Mouse (Mus musculus) forebrain, postnatal 0 days (tissue): Measurements from ENCODE around the gene Hoxc8. TPM values are rescaled to one million over a fixed set of nuclear protein-coding genes. Genes with fewer than 3 reads are reported as not detected.

ENCODE experiments used
- ATAC-seq: fragments of 200-750 bp; cut with Nextera tagmentation; 2 replicates; pipeline ENCODE4 v1.8.0; 2017; ENCODE audit warnings: mild to moderate bottlenecking, moderate library complexity
- DNase-seq: peaks from one replicate; pipeline ENCODE4 v3.0.0-alpha.2; 2015
- H3K27ac ChIP-seq: fragments of 300-500 bp; sonication (generic); 2 replicates; pipeline ENCODE4 v1.5.1; 2014; ENCODE audit warnings: low read depth, mild to moderate bottlenecking, antibody characterized with exemption, low read length, moderate library complexity, mixed read lengths
- H3K27me3 ChIP-seq: fragments of 300-500 bp; sonication (generic); 2 replicates; pipeline ENCODE4 v1.6.1; 2014; ENCODE audit warnings: mild to moderate bottlenecking, low read length, mixed read lengths; ENCODE audit not compliant: insufficient read depth
- H3K36me3 ChIP-seq: fragments of 300-500 bp; sonication (generic); 2 replicates; pipeline ENCODE4 v1.6.1; 2014; ENCODE audit warnings: mild to moderate bottlenecking, moderate library complexity; ENCODE audit not compliant: insufficient read depth
- H3K4me1 ChIP-seq: fragments of 300-500 bp; sonication (generic); 2 replicates; pipeline ENCODE4 v1.6.1; 2014; ENCODE audit warnings: antibody characterized with exemption; ENCODE audit not compliant: insufficient read depth
- H3K4me2 ChIP-seq: fragments of 300-500 bp; sonication (generic); 2 replicates; pipeline ENCODE4 v1.6.1; 2014; ENCODE audit warnings: low read depth, mild to moderate bottlenecking, moderate library complexity
- H3K4me3 ChIP-seq: fragments of 300-500 bp; sonication (generic); 2 replicates; pipeline ENCODE4 v1.5.1; 2014; ENCODE audit warnings: low read depth, low read length, mixed read lengths
- H3K9ac ChIP-seq: fragments of 300-500 bp; sonication (generic); 2 replicates; pipeline ENCODE4 v1.6.1; 2014; ENCODE audit warnings: mild to moderate bottlenecking
- H3K9me3 ChIP-seq: fragments of 300-500 bp; sonication (generic); 2 replicates; pipeline ENCODE4 v1.6.1; 2016; ENCODE audit warnings: low read length
- CTCF ChIP-seq: sonication (generic); IDR thresholded peaks from 2 replicates; pipeline ENCODE4 v1.5.1; 2016; ENCODE audit warnings: antibody characterized with exemption, control low read depth, low read depth
- WGBS: fragments of 180-500 bp; shearing (Covaris S2); extraction: QIAGEN DNeasy Blood & Tissue Kit; methylation state at CpG from one replicate; pipeline ENCODE4 v1.1.7; 2014; 5-methylcytosine and 5-hydroxymethylcytosine counted together
- polyA plus RNA-seq: library from polyadenylated mRNA; unstranded; fragments of >200 nt; fragmentation: Nextera tagmentation; extraction: Ambion mirVana; gene quantifications from 2 replicates; pipeline ENCODE4 v1.2.1, GENCODE M21; 2015
- total RNA-seq: library from RNA; depleted of rRNA; stranded (reverse); fragments of >200 nt; gene quantifications from 2 replicates; pipeline ENCODE4 v1.2.3, GENCODE M21; 2014

Gene Hoxc8
- total and polyA plus RNA-seq, 2 experiments from 2014 or later: not detected

DNA sequence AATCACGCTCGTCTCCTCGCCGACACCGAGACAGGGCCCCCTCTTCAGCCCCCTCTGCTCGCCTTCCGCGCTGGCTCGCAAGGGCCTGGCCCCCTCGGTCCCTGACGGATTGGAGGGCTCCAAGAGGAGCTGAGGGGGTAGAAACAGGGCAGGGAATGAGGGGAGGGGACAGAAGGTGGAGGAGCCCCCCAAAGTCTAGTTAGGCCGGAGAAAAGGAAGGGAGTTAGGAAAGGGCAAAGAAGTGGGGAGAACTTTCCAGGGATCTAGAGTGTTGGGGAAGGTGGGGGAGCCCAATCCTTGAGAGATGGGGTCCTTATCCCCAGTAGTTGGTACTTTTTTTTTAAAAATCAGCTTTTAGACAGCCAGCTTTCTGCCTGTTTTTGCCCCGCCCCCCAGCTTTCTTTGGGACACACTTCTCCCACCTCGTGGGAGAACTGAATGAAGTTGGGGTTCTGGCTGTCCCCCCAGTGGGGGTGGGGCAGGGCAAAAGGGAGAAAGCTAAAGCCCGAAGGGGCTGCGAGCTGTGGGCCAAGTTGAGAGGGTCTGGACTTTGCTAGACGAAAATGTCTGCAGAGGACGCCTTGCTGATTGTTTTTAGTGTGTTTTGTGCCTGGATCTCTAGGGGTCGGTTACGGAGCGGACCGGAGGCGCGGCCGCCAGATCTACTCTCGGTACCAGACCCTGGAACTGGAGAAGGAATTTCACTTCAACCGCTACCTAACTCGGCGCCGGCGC is 19.9 kb downstream of the Hoxc8 start:
- Histone ChIP-seq H3K9ac (no peak overlapping the region), H3K36me3 (no peaks in the 10 kb centered on the region), H3K27ac (no peak overlapping the region), H3K4me1 (no peaks in the 10 kb centered on the region), H3K4me3 (no peak overlapping the region), H3K9me3 (0 out of 2 replicates have a peak, but pooled peaks cover 3% of the 10 kb centered on the region), H3K27me3 (peaks cover 97% of the 10 kb centered on the region), H3K4me2 (no peak overlapping the region)
- WGBS: 4% methylated on average over 31 of the region's 31 CpGs
- ATAC-seq (no peak), DNase-seq (no peak)
- TF ChIP-seq CTCF: no peak

GRCm38 (mm10) chr15:103010847-103011555 is 20.6 kb downstream of the Hoxc8 start:
- 4% methylated on average over 28 of the region's 28 CpGs for WGBS
- Histone ChIP-seq H3K36me3 (no peaks in the 10 kb centered on the region), H3K9ac (no peak overlapping the region), H3K9me3 (0 out of 2 replicates have a peak, but pooled peaks cover 3% of the 10 kb centered on the region), H3K4me2 (no peak overlapping the region), H3K27me3 (peaks cover 97% of the 10 kb centered on the region), H3K4me1 (no peaks in the 10 kb centered on the region), H3K4me3 (no peak overlapping the region), H3K27ac (no peak overlapping the region)
- no peak for TF ChIP-seq CTCF
- ATAC-seq (no peak), DNase-seq (no peak)

DNA sequence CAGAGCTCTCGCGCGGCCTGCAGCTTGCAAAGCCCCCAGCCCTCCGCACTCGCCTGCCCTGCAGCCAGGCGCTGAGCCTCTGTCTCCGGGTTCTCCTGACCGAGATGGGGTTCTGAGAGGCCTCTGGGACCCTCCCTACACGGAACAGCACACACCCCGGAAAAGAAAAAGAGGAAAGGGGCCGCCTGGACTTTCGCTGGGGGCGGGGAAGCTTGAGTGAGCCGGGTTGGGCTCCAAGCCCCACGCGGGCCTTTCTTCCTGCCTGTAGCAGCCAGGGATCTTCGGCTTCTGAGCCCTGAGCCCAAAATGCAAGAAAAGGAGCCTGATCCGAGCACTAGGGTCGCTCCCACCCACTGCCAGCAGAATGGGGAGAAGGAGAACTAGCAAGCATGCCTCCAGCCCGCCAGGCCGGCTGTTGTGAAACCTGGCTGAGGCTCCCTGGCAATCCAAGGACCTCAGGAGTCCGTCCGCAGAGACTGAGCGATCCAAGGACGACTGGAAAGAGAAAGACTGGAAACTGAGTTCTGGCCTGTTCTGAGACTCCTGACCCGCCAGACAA is 21.6 kb downstream of the Hoxc8 start:
- no peak for ATAC-seq
- no peak overlapping the region for H3K9ac ChIP-seq
- no peaks in the 10 kb centered on the region for H3K4me1 ChIP-seq
- H3K9me3 ChIP-seq: 0 out of 2 replicates have a peak, but pooled peaks cover 3% of the 10 kb centered on the region
- H3K36me3 ChIP-seq: no peaks in the 10 kb centered on the region
- no peak for TF ChIP-seq CTCF
- H3K4me3 ChIP-seq: no peak overlapping the region
- H3K27me3 ChIP-seq: peaks cover 97% of the 10 kb centered on the region
- no peak for DNase-seq
- WGBS: 3% methylated on average over 26 of the region's 26 CpGs
- no peak overlapping the region for H3K4me2 ChIP-seq
- H3K27ac ChIP-seq: no peak overlapping the region

DNA sequence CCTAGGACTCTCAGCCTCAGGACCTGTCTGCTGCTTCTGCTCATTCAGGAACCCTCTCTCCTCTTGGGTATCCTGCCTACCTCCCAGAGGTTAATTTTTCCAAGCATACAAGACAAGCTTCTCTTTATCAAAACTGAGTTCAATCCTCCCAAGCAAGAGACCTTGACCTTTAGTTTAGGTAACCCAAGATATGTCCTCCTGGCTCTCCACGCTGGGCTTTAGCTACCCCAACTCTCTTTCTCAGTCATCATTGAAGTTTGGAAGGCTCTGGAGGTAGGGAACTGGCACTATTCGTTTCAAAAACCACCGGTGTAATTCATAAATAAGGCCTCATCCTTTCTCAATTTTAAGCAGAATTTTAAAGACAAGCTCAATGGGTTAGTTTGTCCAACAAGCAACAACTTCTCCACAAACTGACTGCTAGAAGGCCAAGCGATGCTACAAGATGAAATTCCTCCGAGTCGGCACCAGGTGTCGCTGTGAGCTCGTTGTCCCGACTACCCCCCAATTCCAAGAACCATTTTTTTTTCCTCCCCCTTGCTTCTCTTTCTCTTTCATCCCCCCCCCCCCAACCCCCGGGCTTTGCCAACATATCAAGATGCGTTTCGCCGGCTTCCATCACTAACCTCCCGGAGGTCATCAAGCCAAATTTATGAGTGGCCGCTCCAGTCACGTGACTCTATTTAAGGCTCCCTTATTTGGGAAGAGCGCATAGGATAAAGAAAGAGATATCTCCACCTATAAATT is 23.0 kb downstream of the Hoxc8 start:
- Histone ChIP-seq H3K4me3 (peak overlapping the region; percentile 18; the same call in 1 of the 2 replicates), H3K4me1 (no peaks in the 10 kb centered on the region), H3K27me3 (peaks cover 96% of the 10 kb centered on the region), H3K27ac (no peak overlapping the region), H3K9ac (no peak overlapping the region), H3K4me2 (no peak overlapping the region), H3K36me3 (no peaks in the 10 kb centered on the region), H3K9me3 (0 out of 2 replicates have a peak, but pooled peaks cover 3% of the 10 kb centered on the region)
- peak; percentile 77 for DNase-seq
- TF ChIP-seq CTCF: peak; percentile 82
- 3% methylated on average over 17 of the region's 17 CpGs for WGBS
- ATAC-seq: no peak

DNA sequence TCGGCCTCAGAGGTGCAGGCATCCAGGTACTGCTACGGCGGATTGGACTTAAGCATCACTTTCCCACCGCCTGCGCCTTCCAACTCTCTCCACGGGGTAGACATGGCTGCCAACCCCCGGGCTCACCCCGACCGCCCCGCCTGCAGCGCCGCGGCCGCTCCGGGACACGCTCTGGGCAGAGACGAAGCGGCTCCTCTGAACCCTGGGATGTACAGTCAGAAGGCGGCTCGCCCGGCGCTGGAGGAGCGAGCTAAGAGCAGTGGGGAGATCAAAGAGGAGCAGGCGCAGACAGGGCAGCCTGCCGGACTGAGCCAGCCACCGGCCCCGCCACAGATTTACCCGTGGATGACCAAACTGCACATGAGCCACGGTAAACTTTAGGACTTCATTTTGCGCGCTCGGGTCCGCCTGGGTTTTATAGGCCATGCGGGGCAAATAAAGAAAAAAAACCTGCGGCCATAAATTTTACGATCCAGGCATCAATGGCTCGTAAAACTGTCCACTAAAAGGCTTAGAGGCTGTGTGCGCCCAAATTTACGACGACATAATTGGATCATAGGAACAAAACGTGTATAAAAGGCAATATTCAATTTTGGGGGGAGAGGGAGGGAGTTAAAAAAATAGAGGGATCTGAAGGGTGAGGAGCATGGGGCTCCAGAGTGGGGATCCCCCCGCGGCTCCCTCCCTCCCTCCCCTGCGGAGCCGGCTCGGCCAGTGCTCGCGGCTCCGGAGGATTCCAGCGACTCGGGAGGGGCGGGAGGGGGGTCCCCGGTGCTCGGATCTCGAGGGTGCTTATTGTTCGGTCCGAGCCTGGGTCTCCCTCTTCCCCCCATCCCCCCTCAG is 24.0 kb downstream of the Hoxc8 start:
- no peak for TF ChIP-seq CTCF
- peak; percentile 6; the same call in 1 of the 2 replicates for ATAC-seq
- H3K27me3 ChIP-seq: peaks cover 96% of the 10 kb centered on the region
- H3K9me3 ChIP-seq: 0 out of 2 replicates have a peak, but pooled peaks cover 2% of the 10 kb centered on the region
- no peaks in the 10 kb centered on the region for H3K4me1 ChIP-seq
- H3K27ac ChIP-seq: no peak overlapping the region
- H3K36me3 ChIP-seq: no peaks in the 10 kb centered on the region
- no peak overlapping the region for H3K4me2 ChIP-seq
- DNase-seq: no peak
- H3K4me3 ChIP-seq: peak overlapping the region; percentile 5; the same call in 1 of the 2 replicates
- WGBS: under 1% methylated on average over 57 of the region's 57 CpGs
- H3K9ac ChIP-seq: no peak overlapping the region

GRCm38 (mm10) chr15:103015009-103015399 is 24.6 kb downstream of the Hoxc8 start:
- DNase-seq (no peak), ATAC-seq (no peak)
- Histone ChIP-seq H3K9ac (no peak overlapping the region), H3K4me2 (no peak overlapping the region), H3K9me3 (no peaks in the 10 kb centered on the region), H3K4me1 (no peaks in the 10 kb centered on the region), H3K27me3 (peaks cover 96% of the 10 kb centered on the region), H3K36me3 (no peaks in the 10 kb centered on the region), H3K4me3 (no peak overlapping the region), H3K27ac (no peak overlapping the region)
- no peak for TF ChIP-seq CTCF
- WGBS: 2% methylated on average over 28 of the region's 28 CpGs
